Mouse (Mus musculus) midbrain, embryonic 11.5 days (tissue): Measurements from ENCODE around the gene C1qtnf2. TPM values are rescaled to one million over a fixed set of nuclear protein-coding genes. Genes with fewer than 3 reads are reported as not detected.
A peak's percentile ranks its signal among the peaks of the same experiment; 100 is the strongest.

Experiments
- ATAC-seq: fragments of 200-750 bp; cut with Nextera tagmentation; 2 replicates; pipeline ENCODE4 v1.8.0; 2017; ENCODE audit warnings: moderate TSS enrichment, moderate library complexity; ENCODE audit not compliant: low FRiP score
- DNase-seq: peaks from one replicate; pipeline ENCODE4 v3.0.0; 2015; ENCODE audit warnings: low spot score; ENCODE audit errors: missing footprints
- H3K27ac ChIP-seq: fragments of 300-500 bp; sonication (generic); 2 replicates; pipeline ENCODE4 v1.5.1; 2014; ENCODE audit warnings: low read depth, low read length
- H3K27me3 ChIP-seq: fragments of 300-500 bp; sonication (generic); 2 replicates; pipeline ENCODE4 v1.6.1; 2014; ENCODE audit warnings: mild to moderate bottlenecking, low read length, moderate library complexity, mixed read lengths; ENCODE audit not compliant: control insufficient read depth, insufficient read depth
- H3K36me3 ChIP-seq: fragments of 300-500 bp; sonication (generic); 2 replicates; pipeline ENCODE4 v1.6.1; 2014; ENCODE audit warnings: mild to moderate bottlenecking, low read length, moderate library complexity, mixed read lengths; ENCODE audit not compliant: control insufficient read depth, insufficient read depth
- H3K4me1 ChIP-seq: fragments of 300-500 bp; sonication (generic); 2 replicates; pipeline ENCODE4 v1.6.1; 2014; ENCODE audit warnings: low read length; ENCODE audit not compliant: control insufficient read depth, insufficient read depth
- H3K4me2 ChIP-seq: fragments of 300-500 bp; sonication (generic); 2 replicates; pipeline ENCODE4 v1.6.1; 2014; ENCODE audit warnings: mild to moderate bottlenecking, moderate library complexity
- H3K4me3 ChIP-seq: fragments of 300-500 bp; sonication (generic); 2 replicates; pipeline ENCODE4 v1.5.1; 2014; ENCODE audit warnings: low read depth, low read length
- H3K9ac ChIP-seq: fragments of 300-500 bp; sonication (generic); 2 replicates; pipeline ENCODE4 v1.6.1; 2014; ENCODE audit warnings: low read length
- H3K9me3 ChIP-seq: fragments of 300-500 bp; sonication (generic); 2 replicates; pipeline ENCODE4 v1.6.1; 2016; ENCODE audit warnings: low read length; ENCODE audit not compliant: control insufficient read depth
- WGBS: fragments of 180-500 bp; shearing (Covaris S2); extraction: QIAGEN DNeasy Blood & Tissue Kit; methylation state at CpG from one replicate; pipeline ENCODE4 v1.1.7; 2014; 5-methylcytosine and 5-hydroxymethylcytosine counted together
- polyA plus RNA-seq: library from polyadenylated mRNA; unstranded; fragments of >200 nt; fragmentation: Nextera tagmentation; extraction: Ambion mirVana; gene quantifications from 2 replicates; pipeline ENCODE4 v1.2.1, GENCODE M21; 2014

The C1qtnf2 gene
- polyA plus RNA-seq, result 2.7 and 3.1 TPM in 2 replicates

DNA sequence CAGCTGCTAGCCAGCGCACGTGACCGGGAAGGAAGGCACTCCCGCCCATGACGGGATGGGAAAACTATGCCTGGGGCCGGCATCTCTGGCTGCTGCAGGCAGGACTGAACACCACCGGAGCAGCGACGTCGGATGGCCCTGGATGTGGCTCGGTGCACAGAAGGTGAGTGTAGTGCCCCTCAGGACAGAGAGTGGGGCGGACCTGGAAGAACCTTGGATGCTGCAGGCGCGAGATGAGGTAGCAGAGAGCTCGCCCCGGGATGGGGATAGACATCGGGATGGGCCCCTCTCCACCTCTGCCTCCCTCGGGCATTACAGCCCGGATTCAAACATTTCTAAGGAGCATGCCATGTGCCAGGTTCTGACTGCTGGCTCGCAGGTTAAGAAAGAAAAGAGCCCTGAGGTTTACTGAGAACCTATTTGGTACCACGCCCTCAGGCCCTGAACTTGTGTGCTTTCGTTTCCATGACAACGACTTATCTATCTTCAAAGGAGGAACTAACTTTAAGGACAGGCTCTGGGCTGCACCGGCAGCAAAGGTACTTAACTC, at the start of gene C1qtnf2:
TSS of gene C1qtnf2 (plus strand) at position 52 of the 550 bp plus-strand sequence.
- 3% methylated on average over 24 of the region's 24 CpGs for WGBS
- peak; percentile 92 for DNase-seq
- Histone ChIP-seq H3K9ac (peak within 1 kb of the TSS; percentile 17), H3K27ac (no peak within 1 kb of the TSS), H3K27me3 (no peaks in the 10 kb centered on the region), H3K4me3 (peak within 1 kb of the TSS; percentile 31), H3K4me2 (peak within 1 kb of the TSS; percentile 66), H3K4me1 (peaks cover 5% of the 10 kb centered on the region; the same call in 1 of the 2 replicates), H3K9me3 (no peaks in the 10 kb centered on the region), H3K36me3 (no peaks in the 10 kb centered on the region)
- ATAC-seq, result peak; percentile 78

DNA sequence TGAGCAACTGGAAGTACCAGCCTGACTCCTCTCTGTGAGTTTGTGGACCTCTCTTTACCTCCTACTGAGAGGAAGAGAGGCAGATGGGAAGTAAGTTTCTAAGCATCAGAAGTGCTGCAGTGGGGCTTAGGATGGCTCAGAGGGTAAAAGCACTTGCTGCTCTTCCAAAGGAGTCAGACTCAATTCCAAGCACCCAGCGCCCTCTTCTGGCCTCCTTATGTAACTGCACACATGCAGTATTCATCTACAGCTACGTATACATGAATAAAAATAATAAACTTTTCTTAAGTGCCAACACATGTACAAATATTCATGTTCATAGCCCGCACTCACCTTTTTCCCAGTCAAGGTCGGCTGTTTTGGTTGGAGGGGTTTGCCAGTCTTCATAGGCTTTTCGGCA, 49.7 kb upstream of the C1qtnf2 start:
- no peak for ATAC-seq
- no peak overlapping the region for H3K9ac ChIP-seq
- H3K27ac ChIP-seq, result no peak overlapping the region
- 76% methylated on average over 5 of the region's 5 CpGs for WGBS
- no peak overlapping the region for H3K4me3 ChIP-seq
- no peaks in the 10 kb centered on the region for H3K9me3 ChIP-seq
- H3K36me3 ChIP-seq, result no peaks in the 10 kb centered on the region
- no peak overlapping the region for H3K4me2 ChIP-seq
- no peaks in the 10 kb centered on the region for H3K27me3 ChIP-seq
- no peak for DNase-seq
- 0 out of 2 replicates have a peak, but pooled peaks cover 2% of the 10 kb centered on the region for H3K4me1 ChIP-seq

DNA sequence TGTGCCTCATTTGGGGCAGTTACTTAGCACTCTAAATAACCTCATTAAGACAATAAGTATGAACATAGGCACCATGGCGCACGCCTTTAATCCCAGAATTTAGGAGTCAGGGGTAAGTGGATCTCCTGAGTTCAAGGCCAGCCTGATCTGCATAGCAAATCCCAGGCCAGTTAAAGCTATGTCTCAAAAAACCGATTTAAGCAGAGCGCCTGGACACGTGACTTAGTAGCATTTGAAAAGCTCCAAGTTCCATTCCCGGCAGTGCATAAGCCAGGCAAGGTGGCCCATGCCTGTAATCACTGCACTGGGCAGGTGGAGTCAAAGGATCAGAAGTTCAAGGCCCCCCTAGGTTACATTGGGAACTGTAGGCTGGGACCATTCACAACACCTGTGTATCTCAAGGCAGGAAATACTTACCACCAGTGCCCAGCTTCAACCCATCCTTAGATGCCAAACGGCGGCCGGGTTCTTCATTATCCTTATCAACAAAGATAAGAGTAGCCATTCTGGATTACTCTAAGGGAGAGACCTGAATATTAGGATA, 48.8 kb upstream of the C1qtnf2 start:
- no peaks in the 10 kb centered on the region for H3K27me3 ChIP-seq
- DNase-seq, result no peak
- no peak overlapping the region for H3K9ac ChIP-seq
- 0 out of 2 replicates have a peak, but pooled peaks cover 2% of the 10 kb centered on the region for H3K4me1 ChIP-seq
- H3K9me3 ChIP-seq, result no peaks in the 10 kb centered on the region
- peak overlapping the region; percentile 46; the same call in 1 of the 2 replicates for H3K4me2 ChIP-seq
- H3K27ac ChIP-seq, result no peak overlapping the region
- no peaks in the 10 kb centered on the region for H3K36me3 ChIP-seq
- ATAC-seq, result 0 out of 2 replicates have a peak, but pooled peaks have one; percentile 31
- 95% methylated on average over 9 of the region's 9 CpGs for WGBS
- no peak overlapping the region for H3K4me3 ChIP-seq

DNA sequence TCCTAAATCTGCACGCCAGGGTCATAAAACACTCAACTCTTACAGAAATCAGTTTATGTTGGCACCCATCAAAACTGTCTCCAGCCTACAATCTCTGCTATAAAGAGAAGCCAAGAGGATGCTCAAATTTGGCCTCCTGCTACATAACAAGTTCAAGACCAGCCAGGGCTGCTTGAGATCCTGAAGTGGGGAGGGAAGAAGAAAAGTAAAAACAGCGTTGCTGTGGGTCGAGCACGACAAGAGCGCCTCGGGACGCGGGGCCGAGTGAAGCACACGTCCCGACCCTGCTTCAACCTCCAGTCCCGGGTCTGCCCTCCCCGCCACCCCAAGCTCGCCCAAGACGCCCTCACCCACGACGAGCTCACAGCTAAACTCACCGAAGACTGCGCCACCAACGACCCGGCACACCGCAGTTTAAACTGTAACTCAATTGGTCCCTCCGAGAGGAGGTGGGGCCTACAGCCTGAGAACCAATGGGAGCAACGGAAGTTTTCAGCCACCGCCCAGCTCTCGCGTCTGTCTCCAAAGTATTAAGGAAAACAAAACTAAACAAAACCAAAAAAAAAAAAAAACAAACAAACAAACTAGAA, 48.2 kb upstream of the C1qtnf2 start, which contains the start of gene Pttg1:
TSS of gene Pttg1 (minus strand) at position 428 of the 590 bp plus-strand sequence.
- no peaks in the 10 kb centered on the region for H3K36me3 ChIP-seq
- peak; percentile 98 for ATAC-seq
- peak within 1 kb of the TSS; percentile 46 for H3K4me2 ChIP-seq
- 4% methylated on average over 27 of the region's 27 CpGs for WGBS
- DNase-seq, result peak; percentile 95
- no peaks in the 10 kb centered on the region for H3K9me3 ChIP-seq
- no peak within 1 kb of the TSS for H3K27ac ChIP-seq
- H3K27me3 ChIP-seq, result no peaks in the 10 kb centered on the region
- peak within 1 kb of the TSS; percentile 70 for H3K9ac ChIP-seq
- 0 out of 2 replicates have a peak, but pooled peaks cover 2% of the 10 kb centered on the region for H3K4me1 ChIP-seq
- peak within 1 kb of the TSS; percentile 51 for H3K4me3 ChIP-seq

DNA sequence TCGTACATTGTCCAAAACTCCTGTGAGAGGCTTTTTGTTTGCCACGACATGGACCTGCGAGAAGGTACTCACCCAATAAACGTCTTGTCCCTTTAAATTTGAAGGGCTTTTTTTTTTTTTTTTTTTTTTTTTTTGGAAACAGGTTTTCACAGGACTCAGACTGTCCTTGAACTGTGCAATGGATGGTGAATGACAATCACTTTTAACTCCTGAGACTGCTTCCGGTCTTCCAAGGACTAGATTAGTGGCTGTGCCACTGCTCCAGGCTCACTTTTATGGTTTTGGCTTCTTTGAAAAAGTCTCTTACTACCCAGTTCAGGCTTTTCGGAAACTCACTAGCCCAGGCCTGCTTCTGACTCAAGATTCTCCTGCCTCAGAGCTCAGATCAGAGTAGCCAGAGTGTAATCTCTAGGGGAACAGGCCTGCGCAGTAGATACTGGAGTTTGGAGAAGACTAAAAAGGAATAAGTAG, 47.6 kb upstream of the C1qtnf2 start:
- H3K9me3 ChIP-seq, result no peaks in the 10 kb centered on the region
- ATAC-seq, result peak; percentile 61
- H3K36me3 ChIP-seq, result no peaks in the 10 kb centered on the region
- DNase-seq, result peak; percentile 89
- peak overlapping the region; percentile 34; the same call in 1 of the 2 replicates for H3K9ac ChIP-seq
- H3K4me3 ChIP-seq, result peak overlapping the region; percentile 51
- H3K27ac ChIP-seq, result no peak overlapping the region
- H3K27me3 ChIP-seq, result no peaks in the 10 kb centered on the region
- peak overlapping the region; percentile 46 for H3K4me2 ChIP-seq
- 19% methylated on average over 7 of the region's 7 CpGs for WGBS
- H3K4me1 ChIP-seq, result 0 out of 2 replicates have a peak, but pooled peaks cover 2% of the 10 kb centered on the region

DNA sequence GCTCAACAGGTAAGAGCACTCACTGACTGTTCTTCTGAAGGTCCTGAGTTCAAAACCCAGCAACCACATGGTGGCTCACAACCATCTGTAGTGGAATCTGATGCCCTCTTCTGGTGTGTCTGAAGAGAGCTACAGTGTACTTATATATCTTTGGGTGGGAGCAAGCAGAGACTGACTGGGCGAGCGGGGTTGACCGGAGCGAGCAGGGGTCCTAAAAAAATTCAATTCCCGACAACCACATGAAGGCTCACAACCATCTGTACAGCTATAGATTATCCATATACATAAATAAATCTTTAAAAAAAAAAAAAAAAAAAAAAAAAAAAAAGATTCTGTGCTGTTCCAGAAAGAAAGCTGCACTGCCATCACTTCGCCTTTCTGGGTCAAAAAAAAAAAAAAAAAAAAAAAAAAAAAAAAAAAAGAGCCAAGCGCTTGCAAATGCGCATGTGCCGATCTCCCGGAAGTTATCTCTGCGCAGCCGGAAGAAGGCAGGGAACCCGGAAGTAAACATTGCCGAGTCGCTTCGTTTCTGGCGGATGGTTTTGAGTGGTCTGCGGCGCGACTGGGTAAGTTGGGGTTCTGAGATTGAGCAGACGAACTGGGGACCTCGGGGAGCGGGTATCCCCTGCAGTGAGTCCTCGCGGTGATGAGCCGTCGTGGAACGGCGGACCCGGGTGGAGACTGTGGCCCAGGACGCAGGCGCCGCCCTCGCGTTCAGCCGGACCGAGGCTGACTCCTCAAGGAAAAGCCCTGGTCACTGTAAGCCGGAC, 40.6 kb upstream of the C1qtnf2 start, which contains the start of gene Slu7:
TSS of gene Slu7 (plus strand) at position 491 of the 770 bp plus-strand sequence.
- no peak within 1 kb of the TSS for H3K27ac ChIP-seq
- peak; percentile 91 for ATAC-seq
- no peaks in the 10 kb centered on the region for H3K27me3 ChIP-seq
- peak within 1 kb of the TSS; percentile 79 for H3K9ac ChIP-seq
- H3K4me3 ChIP-seq, result peak within 1 kb of the TSS; percentile 87
- peak within 1 kb of the TSS; percentile 76 for H3K4me2 ChIP-seq
- H3K4me1 ChIP-seq, result peaks cover 5% of the 10 kb centered on the region; the same call in 1 of the 2 replicates
- WGBS, result 8% methylated on average over 38 of the region's 38 CpGs
- peak; percentile 96 for DNase-seq
- H3K9me3 ChIP-seq, result no peaks in the 10 kb centered on the region
- no peaks in the 10 kb centered on the region; the same call in 1 of the 2 replicates for H3K36me3 ChIP-seq

DNA sequence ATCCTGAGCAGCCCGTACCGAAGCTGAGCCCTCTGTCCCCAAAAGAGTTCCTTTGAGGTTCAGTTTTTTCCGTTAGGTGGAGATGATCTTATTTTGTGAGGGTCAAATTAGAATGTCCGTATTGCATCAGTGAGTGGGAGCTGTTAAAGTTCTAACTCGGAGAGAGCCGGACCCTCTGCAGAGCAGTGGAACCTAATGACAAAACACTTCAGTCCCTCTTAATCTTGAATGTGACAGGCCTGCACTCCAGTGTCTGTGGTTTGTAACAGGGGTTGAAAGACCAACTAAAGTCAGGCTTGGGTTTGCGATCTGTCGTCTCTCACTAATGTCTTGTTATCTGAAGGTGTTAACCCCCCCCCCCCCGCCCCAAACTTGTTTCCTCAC, 40.1 kb upstream of the C1qtnf2 start:
- DNase-seq (no peak), ATAC-seq (peak; percentile 61; the same call in 1 of the 2 replicates)
- H3K4me1 ChIP-seq, result peaks cover 5% of the 10 kb centered on the region; the same call in 1 of the 2 replicates
- peak overlapping the region; percentile 87 for H3K4me3 ChIP-seq
- H3K27ac ChIP-seq, result no peak overlapping the region
- no peaks in the 10 kb centered on the region; the same call in 1 of the 2 replicates for H3K36me3 ChIP-seq
- WGBS, result 5% methylated on average over 9 of the region's 9 CpGs
- H3K9ac ChIP-seq, result peak overlapping the region; percentile 79
- no peaks in the 10 kb centered on the region for H3K9me3 ChIP-seq
- H3K4me2 ChIP-seq, result peak overlapping the region; percentile 76
- no peaks in the 10 kb centered on the region for H3K27me3 ChIP-seq

DNA sequence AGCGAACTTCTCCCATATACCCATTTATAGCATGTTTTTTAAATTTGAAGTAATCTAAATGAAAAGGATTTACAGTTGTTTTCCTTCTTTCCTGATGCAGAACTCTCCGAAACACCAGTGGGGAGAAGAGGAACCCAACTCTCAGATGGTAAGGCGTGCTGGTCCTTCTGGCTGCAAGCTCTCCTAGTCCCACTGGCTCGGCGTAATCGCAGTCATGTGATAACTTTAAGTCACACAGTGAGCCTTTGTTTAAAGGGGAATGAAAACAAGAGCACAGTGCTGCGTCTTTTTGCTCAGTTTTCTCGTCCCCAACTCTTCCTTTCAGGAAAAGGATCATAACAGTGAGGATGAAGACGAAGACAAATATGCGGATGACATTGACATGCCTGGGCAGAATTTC, 33.0 kb upstream of the C1qtnf2 start:
- Histone ChIP-seq H3K27ac (no peak overlapping the region), H3K27me3 (no peaks in the 10 kb centered on the region), H3K4me2 (no peak overlapping the region), H3K4me1 (no peaks in the 10 kb centered on the region), H3K4me3 (no peak overlapping the region), H3K9me3 (no peaks in the 10 kb centered on the region), H3K9ac (no peak overlapping the region), H3K36me3 (peaks cover 40% of the 10 kb centered on the region)
- WGBS, result 95% methylated on average over 10 of the region's 10 CpGs
- no peak for ATAC-seq
- no peak for DNase-seq
